Mouse (Mus musculus) large intestine, adult 2 months (tissue): ENCODE results near the gene Snx21. TPM values are rescaled to one million over a fixed set of nuclear protein-coding genes. Genes with fewer than 3 reads are reported as not detected.

Source experiments
- DNase-seq: peaks from one replicate; pipeline ENCODE4 v3.0.0-alpha.2; 2012; ENCODE audit warnings: low read depth, low spot score
- WGBS: fragments of 180-500 bp; shearing (Covaris S2); methylation state at CpG from one replicate; pipeline ENCODE4 v1.1.7; 2018; 5-methylcytosine and 5-hydroxymethylcytosine counted together
- polyA plus RNA-seq: library from polyadenylated mRNA; depleted of rRNA; stranded (reverse); fragments of >200 nt; gene quantifications from 2 replicates; pipeline ENCODE4 v1.2.3, GENCODE M21; 2012; rRNA removed

Gene Snx21
- 9.1 and 9.9 TPM in 2 replicates for polyA plus RNA-seq

DNA sequence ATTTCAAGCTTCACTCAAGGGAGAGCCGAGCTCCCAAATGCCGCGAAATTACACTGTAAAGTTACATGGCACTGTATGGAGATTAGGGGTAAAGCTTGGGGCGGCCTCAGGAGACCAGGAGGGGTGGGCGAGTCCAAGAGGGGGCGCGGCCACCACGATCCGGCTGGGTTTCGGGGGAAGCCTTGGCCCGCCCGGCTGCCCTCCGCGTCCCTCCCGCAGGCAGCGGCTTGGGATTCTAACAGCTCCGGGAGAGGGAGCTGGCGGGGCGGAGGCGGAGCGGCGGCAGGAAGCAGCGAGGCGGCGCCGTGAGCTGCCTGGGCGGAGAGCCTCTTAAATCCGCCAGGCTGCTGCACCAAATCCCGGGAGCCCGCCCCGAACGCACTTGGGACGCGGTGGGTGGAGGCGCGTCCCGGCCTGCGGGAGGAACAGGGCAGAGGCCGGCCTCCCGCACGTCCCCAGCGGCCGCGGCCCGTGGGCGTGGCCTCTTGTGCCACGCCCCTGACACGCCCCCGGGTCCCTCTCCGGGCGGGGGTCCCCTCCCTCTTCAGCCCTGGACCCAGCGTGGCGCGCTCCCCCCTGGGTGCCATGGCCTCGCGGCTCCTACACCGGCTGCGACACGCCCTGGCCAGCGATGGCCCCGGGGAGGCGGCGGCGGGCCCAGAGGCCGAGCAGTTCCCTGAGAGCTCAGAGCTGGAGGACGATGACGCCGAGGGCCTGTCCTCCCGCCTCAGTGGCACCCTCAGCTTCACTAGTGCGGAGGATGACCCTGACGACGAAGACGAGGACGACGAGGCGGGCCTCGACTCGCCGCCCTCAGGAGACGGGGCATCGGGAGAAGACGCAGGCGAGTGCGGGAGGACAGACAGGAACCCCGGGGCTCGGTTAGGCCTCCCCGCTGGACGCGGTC, at the start of gene Snx21:
Snx21 (plus strand) TSS at position 343 of the 907 bp plus-strand sequence.
- DNase-seq = peak; percentile 77
- under 1% methylated on average over 89 of the region's 89 CpGs for WGBS

- 40% methylated on average over 3 of the region's 3 CpGs for WGBS
- peak; percentile 71 for DNase-seq
Measured at GRCm38 (mm10) chr2:164737377-164738090, 48.1 kb upstream of the Snx21 start.

- no peak for DNase-seq
- WGBS = 42% methylated on average over 7 of the region's 7 CpGs
Measured at GRCm38 (mm10) chr2:164739876-164740275, 45.7 kb upstream of the Snx21 start.

DNA sequence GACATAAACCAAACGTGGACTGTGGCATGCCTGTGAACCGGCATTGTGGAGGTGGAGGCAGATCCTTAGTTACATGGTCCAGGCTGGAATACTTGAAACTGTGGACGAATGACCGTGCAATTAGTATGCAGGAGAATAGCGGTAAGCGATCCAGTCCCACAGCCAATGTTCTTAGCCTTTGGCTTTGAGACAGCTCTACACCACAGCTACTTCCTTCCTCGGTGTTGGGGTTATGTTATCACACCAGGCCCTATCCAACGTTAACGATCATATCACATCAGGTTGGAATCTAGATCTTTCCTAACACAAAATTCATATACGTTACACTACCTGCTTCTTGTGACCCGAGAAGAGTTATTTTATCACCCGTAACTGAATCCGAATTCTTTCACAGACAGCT, 40.6 kb upstream of the Snx21 start:
- 57% methylated on average over 13 of the region's 13 CpGs for WGBS
- no peak for DNase-seq

DNA sequence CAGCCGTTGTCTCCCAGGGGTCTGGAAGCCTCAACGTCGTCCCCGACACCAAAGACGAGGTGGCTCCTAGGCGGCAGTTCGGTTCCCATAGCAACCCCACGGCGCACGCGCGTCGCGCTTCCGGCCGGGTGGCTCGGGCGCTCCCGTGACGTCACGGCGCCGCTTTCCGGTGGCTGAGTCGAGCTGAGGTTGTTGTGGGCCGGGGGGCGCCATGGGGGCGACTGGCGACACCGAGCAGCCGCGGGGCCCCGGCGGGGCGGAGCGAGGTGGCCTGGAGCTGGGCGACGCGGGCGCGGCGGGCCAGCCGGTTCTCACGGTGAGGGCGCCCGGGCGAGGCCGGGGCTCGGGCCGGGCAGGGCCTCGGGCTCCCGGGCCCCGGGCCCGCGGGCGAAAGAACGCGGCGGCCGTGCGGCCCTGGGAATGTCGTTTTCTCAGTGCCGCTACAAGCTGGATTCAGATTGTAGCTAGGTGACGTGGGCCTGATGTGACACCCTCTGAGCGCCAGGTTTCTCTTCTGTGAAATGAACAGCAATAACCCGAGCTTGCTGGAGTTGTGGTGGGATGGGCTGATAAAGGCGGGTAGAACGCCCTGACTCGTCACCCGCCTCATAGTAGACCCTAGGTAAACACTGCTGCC, 39.7 kb upstream of the Snx21 start, which contains the start of the genes Wfdc3 and Dnttip1:
Wfdc3 (minus strand) TSS at position 89 of the 637 bp plus-strand sequence.
Dnttip1 (plus strand) TSS at position 141 of the 637 bp plus-strand sequence.
- no peak for DNase-seq
- WGBS = under 1% methylated on average over 70 of the region's 70 CpGs

- 15% methylated on average over 8 of the region's 8 CpGs for WGBS
- DNase-seq = no peak
Measured at GRCm38 (mm10) chr2:164746693-164747092, 38.9 kb upstream of the Snx21 start.

- WGBS = 80% methylated on average over 4 of the region's 4 CpGs
- DNase-seq = no peak
Measured at GRCm38 (mm10) chr2:164748191-164748590, 37.4 kb upstream of the Snx21 start.

DNA sequence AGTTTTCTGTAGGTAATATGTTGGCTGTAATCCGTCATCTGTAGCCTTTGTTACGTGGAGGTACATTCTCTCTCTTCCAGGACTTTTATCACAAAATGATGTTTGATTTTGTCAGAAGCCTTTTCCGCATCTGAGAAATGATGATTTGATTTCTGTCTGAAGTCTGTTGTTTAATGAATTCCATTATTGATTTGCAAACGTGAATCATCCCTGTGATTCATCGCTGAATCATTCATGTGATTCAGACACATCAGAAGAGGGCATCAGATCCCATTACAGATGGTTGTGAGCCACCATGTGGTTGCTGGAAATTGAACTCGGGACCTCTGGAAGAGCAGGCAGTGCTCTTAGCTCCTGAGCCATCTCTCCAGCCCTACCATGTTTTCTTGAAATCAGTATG, 36.6 kb upstream of the Snx21 start:
- no peak for DNase-seq
- WGBS = 75% methylated on average over 6 of the region's 6 CpGs

- 78% methylated on average over 2 of the region's 2 CpGs for WGBS
- DNase-seq = no peak
Measured at GRCm38 (mm10) chr2:164752454-164752853, 33.2 kb upstream of the Snx21 start.

DNA sequence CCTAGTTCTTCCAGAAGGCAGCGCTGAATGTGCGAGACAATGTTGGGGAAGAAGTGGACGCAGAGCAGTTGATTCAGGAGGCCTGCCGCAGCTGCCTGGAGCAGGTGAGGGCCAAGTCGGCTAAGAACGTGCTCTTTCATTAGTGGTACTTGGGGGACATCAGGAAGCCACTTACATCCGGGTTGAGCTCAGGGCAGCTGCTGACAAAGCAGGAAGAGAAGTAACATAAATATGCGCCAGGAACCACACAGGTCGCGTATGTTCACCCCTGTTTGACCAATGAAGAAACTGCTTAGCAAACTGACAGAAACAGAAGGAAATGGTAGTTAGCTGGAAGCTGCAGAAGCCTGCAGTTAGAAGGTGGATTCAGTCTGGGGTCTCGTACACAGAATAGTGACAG, 31.5 kb upstream of the Snx21 start:
- no peak for DNase-seq
- 70% methylated on average over 11 of the region's 11 CpGs for WGBS

GRCm38 (mm10) chr2:164754800-164755199, 30.8 kb upstream of the Snx21 start:
- 80% methylated on average over 2 of the region's 2 CpGs for WGBS
- DNase-seq = no peak

- no peak for DNase-seq
- 90% methylated on average over 11 of the region's 11 CpGs for WGBS
Measured at GRCm38 (mm10) chr2:164757841-164758240, 27.8 kb upstream of the Snx21 start.

DNA sequence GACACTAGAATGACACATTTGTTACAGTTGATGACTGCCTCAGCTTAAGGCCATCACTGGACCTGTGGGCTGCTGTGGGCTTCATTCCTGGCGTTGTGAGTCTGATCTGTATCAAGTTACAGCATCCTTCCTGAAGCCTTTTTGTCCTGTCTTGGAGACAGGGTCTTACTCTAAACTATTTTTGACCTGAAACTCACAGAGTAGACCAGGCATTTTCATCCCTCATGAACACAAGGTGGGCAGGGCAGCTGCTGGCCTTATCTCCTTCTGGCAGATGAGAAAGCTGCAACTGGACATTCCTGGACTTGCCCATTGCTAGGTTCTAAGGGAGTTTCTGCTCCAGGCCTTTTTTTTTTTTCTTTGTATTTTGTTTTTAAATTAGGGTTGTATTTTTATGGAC, 26.9 kb upstream of the Snx21 start:
- no peak for DNase-seq
- 74% methylated on average over 1 of the region's 1 CpGs for WGBS

DNA sequence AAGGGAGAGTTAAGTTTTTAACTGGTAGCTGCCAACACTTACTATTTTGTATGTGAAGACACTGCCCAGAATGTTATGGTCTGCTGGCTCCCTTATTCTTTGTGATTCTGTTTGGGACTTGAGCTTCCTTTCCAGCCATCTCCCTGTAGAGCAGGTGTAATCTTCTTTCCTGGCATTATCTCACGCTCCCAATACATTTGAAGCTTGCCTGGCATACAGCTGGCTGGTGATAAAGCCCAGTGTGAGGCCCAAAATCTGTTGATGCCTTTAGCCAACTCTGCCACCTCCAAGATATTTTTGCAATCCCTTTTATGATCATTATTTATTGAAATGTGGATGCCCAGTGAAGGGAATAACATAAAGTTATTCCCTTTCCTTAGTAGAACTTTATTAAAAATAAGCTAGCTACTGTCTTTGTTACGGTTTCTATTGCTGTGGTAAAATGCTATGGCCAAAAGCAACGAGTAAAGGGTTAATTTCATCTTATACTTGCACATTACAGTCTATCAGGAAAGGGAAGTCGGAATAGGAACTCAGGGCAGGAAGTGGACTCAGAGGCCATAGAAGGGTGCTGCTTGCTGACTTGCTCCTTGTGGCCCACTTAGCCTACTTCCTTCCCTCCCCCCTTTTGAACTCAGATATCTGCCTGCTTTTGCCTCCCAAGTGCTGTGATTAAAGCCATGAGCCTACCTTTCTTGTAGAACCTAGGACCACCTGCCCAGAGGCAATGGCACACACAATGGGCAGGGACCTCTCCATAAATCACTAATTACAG, 25.4 kb upstream of the Snx21 start:
- DNase-seq = no peak
- 87% methylated on average over 4 of the region's 4 CpGs for WGBS

DNA sequence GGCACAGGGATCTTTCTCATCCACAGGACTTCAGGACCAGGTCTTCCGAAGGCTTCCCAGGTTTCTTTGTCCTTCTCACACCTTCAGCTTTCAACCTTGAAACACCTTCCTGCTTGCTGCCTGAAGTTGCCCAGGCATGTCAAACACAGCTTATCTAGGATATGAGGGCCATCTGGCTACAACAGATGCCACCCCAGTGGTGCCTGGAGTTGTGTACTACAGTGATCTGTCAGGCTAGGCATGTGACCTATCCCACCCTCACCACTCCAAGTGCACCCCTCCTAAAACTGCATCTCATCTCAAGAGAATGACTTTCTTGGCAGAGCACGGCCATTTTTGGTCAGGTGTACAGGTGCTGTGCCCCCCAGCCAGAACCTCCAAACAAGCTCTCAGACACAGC, 24.1 kb upstream of the Snx21 start:
- no peak for DNase-seq
- 100% methylated on average over 2 of the region's 2 CpGs for WGBS

GRCm38 (mm10) chr2:164761971-164762370, 23.7 kb upstream of the Snx21 start:
- 95% methylated on average over 4 of the region's 4 CpGs for WGBS
- no peak for DNase-seq

DNA sequence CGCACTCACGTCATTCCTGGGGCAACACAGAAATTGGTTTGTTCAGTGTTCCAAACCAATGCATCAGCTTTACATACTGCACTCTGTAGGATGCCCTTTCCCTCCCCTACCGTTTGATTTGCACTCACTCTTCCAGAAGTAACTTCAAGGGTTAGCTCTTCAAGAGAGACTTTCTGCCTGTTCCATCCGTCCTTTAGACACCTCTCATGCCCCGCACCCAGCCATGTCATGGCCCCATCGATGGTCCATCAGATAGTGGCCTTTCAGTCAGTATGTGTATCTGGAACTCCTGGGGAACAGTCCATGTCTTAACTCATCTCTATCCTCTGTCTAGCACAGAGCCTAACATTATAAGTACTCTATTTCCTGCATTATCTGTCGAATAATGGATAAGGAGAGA, 23.0 kb upstream of the Snx21 start:
- WGBS = 84% methylated on average over 7 of the region's 7 CpGs
- no peak for DNase-seq

DNA sequence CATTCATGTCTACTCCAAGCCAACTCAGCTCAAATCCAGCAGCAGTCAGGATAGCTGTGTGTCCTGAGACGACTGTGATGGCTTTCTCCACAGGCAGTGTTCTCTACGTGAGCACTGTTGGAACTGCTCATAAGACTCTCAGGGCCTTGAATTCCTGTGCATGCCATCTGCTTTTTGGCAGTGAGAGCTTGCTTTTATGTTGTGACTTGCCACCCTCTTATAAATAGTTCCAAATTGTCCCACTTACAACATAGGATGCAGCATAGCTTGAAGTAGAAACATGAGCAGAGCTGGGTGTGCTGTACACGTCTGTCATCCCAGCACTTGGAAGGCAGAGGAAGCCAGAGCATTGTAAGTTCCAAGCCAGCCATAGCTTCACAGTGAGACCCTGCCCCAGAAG, 19.8 kb upstream of the Snx21 start:
- WGBS = 85% methylated on average over 3 of the region's 3 CpGs
- DNase-seq = no peak

DNA sequence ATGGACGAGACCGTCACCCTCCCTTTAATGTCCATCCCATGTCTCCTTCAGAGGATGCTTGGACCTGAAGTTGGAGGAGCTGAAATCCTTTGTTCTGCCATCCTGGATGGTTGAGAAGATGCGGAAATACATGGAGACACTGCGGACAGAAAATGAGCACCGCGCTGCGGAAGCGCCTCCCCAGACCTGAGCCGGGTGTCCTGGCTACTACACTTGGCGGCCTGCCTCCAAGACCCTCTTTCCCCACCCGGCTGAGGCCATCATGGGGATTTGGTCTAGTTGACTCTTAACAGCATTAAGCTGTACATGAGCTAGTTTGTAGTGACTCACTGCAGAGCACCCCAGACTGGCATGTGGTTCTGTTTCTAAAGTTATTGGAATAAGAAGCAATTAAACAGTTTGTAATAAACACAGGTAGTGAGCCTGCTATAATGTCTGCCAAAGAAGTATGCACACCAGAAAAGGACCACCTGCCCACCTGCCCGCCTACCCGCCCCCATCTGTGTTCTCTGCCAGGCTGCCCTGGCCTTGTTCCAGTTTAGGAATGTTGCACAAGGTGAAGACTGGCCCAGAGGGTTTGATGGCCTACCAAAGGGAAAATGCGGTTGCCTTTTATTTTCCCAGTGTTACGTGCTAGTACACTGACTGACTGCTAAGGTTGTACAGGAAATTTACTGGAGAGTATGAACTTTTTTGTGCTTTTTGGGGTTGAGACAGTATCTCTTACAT, 17.6 kb upstream of the Snx21 start:
- 88% methylated on average over 15 of the region's 15 CpGs for WGBS
- no peak for DNase-seq
